Mouse (Mus musculus) hindbrain, embryonic 14.5 days (tissue): ENCODE results near the gene Cyth1. TPM values are rescaled to one million over a fixed set of nuclear protein-coding genes. Genes with fewer than 3 reads are reported as not detected.

Experiments
- ATAC-seq: fragments of 200-750 bp; cut with Nextera tagmentation; 2 replicates; pipeline ENCODE4 v1.8.0; 2017; ENCODE audit warnings: moderate number of reproducible peaks, mild to moderate bottlenecking, moderate TSS enrichment, moderate library complexity; ENCODE audit not compliant: low FRiP score
- DNase-seq: peaks from one replicate; pipeline ENCODE4 v3.0.0-alpha.2; 2015; ENCODE audit warnings: low spot score
- H3K27ac ChIP-seq: fragments of 300-500 bp; sonication (generic); 2 replicates; pipeline ENCODE4 v1.5.1; 2014; ENCODE audit warnings: mild to moderate bottlenecking, moderate library complexity
- H3K27me3 ChIP-seq: fragments of 300-500 bp; sonication (generic); 2 replicates; pipeline ENCODE4 v1.6.1; 2014; ENCODE audit warnings: mild to moderate bottlenecking, low read length, mixed read lengths; ENCODE audit not compliant: control insufficient read depth, insufficient read depth
- H3K36me3 ChIP-seq: fragments of 300-500 bp; sonication (generic); replicated peaks from 2 replicates; pipeline ENCODE4 v1.6.1; 2014; ENCODE audit not compliant: control insufficient read depth, insufficient read depth
- H3K4me1 ChIP-seq: fragments of 300-500 bp; sonication (generic); replicated peaks from 2 replicates; pipeline ENCODE4 v1.6.1; 2014; ENCODE audit warnings: antibody characterized with exemption, low read length, mixed read lengths; ENCODE audit not compliant: control insufficient read depth, insufficient read depth
- H3K4me2 ChIP-seq: fragments of 300-500 bp; sonication (generic); replicated peaks from 2 replicates; pipeline ENCODE4 v1.6.1; 2014; ENCODE audit warnings: mild to moderate bottlenecking, moderate library complexity
- H3K4me3 ChIP-seq: fragments of 300-500 bp; sonication (generic); replicated peaks from 2 replicates; pipeline ENCODE4 v1.5.1; 2014; ENCODE audit warnings: mild to moderate bottlenecking, low read length
- H3K9ac ChIP-seq: fragments of 300-500 bp; sonication (generic); 2 replicates; pipeline ENCODE4 v1.6.1; 2014
- H3K9me3 ChIP-seq: fragments of 300-500 bp; sonication (generic); 2 replicates; pipeline ENCODE4 v1.6.1; 2016; ENCODE audit warnings: low read length; ENCODE audit not compliant: control insufficient read depth
- WGBS: fragments of 180-500 bp; shearing (Covaris S2); extraction: QIAGEN DNeasy Blood & Tissue Kit; methylation state at CpG from one replicate; pipeline ENCODE4 v1.1.7; 2014; 5-methylcytosine and 5-hydroxymethylcytosine counted together
- polyA plus RNA-seq: library from polyadenylated mRNA; unstranded; fragments of >200 nt; fragmentation: Nextera tagmentation; extraction: Ambion mirVana; gene quantifications from 2 replicates; pipeline ENCODE4 v1.2.1, GENCODE M21; 2014

Cyth1 gene
- polyA plus RNA-seq, 1 experiment from 2014 or later: 18.1 TPM

DNA sequence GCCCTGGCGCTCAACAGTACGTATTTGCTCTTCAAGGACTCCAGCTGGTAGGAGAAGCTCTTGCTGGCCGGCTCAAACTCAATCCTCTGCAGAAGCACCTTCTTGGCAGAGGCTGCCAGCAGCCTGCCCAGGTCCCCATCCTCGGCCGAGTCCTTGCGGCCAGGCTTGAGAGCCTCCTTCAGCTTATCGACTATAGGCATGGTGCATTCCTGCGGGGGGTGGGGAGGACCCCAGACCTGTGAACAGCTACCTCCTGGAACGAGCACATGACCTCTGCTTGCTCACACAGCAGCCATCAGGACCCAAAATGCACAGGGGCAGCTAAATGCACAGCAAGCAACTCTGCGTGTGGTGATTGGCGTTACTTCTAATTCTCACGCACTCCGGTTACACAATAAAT is 37.4 kb upstream of the Cyth1 start:
- no peak overlapping the region for H3K9ac ChIP-seq
- H3K27ac ChIP-seq: no peak overlapping the region
- no peaks in the 10 kb centered on the region for H3K27me3 ChIP-seq
- no peak for DNase-seq
- H3K4me3 ChIP-seq: no peak overlapping the region
- H3K9me3 ChIP-seq: no peaks in the 10 kb centered on the region
- H3K36me3 ChIP-seq: peaks cover 70% of the 10 kb centered on the region
- peaks cover 12% of the 10 kb centered on the region for H3K4me1 ChIP-seq
- no peak overlapping the region for H3K4me2 ChIP-seq
- no peak for ATAC-seq
- WGBS: 95% methylated on average over 13 of the region's 13 CpGs

DNA sequence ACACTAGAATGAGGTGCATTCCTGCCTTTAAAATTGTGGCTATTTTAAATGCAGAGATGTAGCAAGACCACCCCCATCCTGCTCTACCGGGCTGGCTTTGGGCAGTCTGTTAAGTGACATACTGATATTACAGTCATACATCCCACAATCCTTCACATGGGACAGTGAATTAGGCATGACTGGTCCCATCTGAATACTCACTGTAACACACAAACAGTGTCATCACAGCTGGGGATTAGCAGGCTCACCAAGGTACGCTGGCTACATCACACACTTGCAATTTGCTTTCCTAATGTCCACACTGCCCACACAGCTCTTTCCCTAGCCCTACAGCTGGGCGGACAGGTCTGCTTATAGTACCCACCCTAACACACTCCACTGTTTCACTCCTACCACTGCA is 31.8 kb upstream of the Cyth1 start:
- Histone ChIP-seq H3K4me1 (no peaks in the 10 kb centered on the region), H3K4me2 (no peak overlapping the region), H3K9ac (no peak overlapping the region), H3K9me3 (no peaks in the 10 kb centered on the region), H3K4me3 (no peak overlapping the region), H3K27ac (no peak overlapping the region), H3K36me3 (peaks cover 99% of the 10 kb centered on the region), H3K27me3 (no peaks in the 10 kb centered on the region)
- ATAC-seq (no peak), DNase-seq (no peak)
- WGBS: 98% methylated on average over 3 of the region's 3 CpGs

- H3K4me3 ChIP-seq: no peak overlapping the region
- H3K9ac ChIP-seq: no peak overlapping the region
- no peaks in the 10 kb centered on the region for H3K27me3 ChIP-seq
- no peaks in the 10 kb centered on the region for H3K4me1 ChIP-seq
- H3K27ac ChIP-seq: no peak overlapping the region
- no peaks in the 10 kb centered on the region for H3K9me3 ChIP-seq
- peaks cover 99% of the 10 kb centered on the region for H3K36me3 ChIP-seq
- WGBS: 91% methylated on average over 7 of the region's 7 CpGs
- DNase-seq: no peak
- no peak for ATAC-seq
- no peak overlapping the region for H3K4me2 ChIP-seq
These were observed 27.9 kb upstream of the Cyth1 start for GRCm38 (mm10) chr11:118276328-118276727.

GRCm38 (mm10) chr11:118275092-118275491 is 26.7 kb upstream of the Cyth1 start:
- Histone ChIP-seq H3K27ac (no peak overlapping the region), H3K4me3 (no peak overlapping the region), H3K36me3 (peaks cover 99% of the 10 kb centered on the region), H3K27me3 (no peaks in the 10 kb centered on the region), H3K9me3 (no peaks in the 10 kb centered on the region), H3K9ac (no peak overlapping the region), H3K4me1 (no peaks in the 10 kb centered on the region), H3K4me2 (no peak overlapping the region)
- no peak for ATAC-seq
- WGBS: 97% methylated on average over 9 of the region's 9 CpGs
- no peak for DNase-seq

GRCm38 (mm10) chr11:118269827-118270226 is 21.4 kb upstream of the Cyth1 start:
- Histone ChIP-seq H3K9ac (no peak overlapping the region), H3K9me3 (no peaks in the 10 kb centered on the region), H3K4me1 (no peaks in the 10 kb centered on the region), H3K4me2 (no peak overlapping the region), H3K36me3 (peaks cover 99% of the 10 kb centered on the region), H3K4me3 (no peak overlapping the region), H3K27me3 (no peaks in the 10 kb centered on the region), H3K27ac (no peak overlapping the region)
- WGBS: 97% methylated on average over 3 of the region's 3 CpGs
- DNase-seq: no peak
- ATAC-seq: no peak

DNA sequence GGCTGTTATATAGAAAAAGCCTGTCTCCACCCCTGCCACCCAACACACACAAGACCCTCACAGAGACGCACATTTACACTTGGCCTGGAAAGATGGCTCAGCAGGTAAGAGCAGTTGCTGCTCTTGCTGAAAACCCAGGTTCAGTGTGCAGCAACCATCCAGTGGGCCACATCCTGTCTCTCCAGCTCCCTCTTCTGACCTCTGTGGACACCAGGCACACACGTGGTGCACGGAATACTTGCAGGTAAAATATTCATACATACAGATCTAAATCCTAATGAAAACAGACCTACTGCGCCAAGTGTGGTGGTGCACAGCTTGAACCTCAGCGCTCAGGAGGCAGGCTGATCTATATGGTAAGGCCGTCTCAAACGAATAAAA is 18.3 kb upstream of the Cyth1 start:
- WGBS: 93% methylated on average over 7 of the region's 7 CpGs
- H3K36me3 ChIP-seq: peaks cover 99% of the 10 kb centered on the region
- H3K9me3 ChIP-seq: no peaks in the 10 kb centered on the region
- no peak overlapping the region for H3K27ac ChIP-seq
- no peak overlapping the region for H3K4me3 ChIP-seq
- no peak overlapping the region for H3K4me2 ChIP-seq
- DNase-seq (no peak), ATAC-seq (no peak)
- H3K9ac ChIP-seq: no peak overlapping the region
- no peaks in the 10 kb centered on the region for H3K27me3 ChIP-seq
- H3K4me1 ChIP-seq: no peaks in the 10 kb centered on the region

GRCm38 (mm10) chr11:118266044-118266665 is 17.8 kb upstream of the Cyth1 start:
- 92% methylated on average over 10 of the region's 10 CpGs for WGBS

DNA sequence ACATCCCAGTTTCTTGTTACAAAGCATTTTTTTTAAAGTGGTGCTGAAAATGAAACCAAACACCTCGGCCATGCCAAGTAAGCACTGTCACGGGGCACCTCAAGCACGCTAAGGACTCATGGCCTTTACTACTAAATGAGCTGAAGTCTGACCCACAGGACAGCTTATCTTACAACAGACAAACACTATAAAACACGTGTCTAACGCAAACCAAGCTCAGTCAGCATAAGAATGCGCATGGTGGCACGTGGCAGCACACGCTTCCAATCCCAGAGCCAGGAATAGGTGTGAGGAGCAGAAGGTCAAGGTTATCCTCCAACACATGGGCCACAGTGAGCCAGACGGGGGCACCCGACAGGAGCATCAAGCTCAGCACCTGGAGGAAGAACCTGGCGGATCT is 17.2 kb upstream of the Cyth1 start:
- Histone ChIP-seq H3K9me3 (no peaks in the 10 kb centered on the region), H3K4me1 (no peaks in the 10 kb centered on the region), H3K27me3 (no peaks in the 10 kb centered on the region), H3K4me3 (no peak overlapping the region), H3K27ac (no peak overlapping the region), H3K9ac (no peak overlapping the region), H3K36me3 (peaks cover 100% of the 10 kb centered on the region), H3K4me2 (no peak overlapping the region)
- 96% methylated on average over 11 of the region's 11 CpGs for WGBS
- DNase-seq (no peak), ATAC-seq (no peak)

More at GRCm38 (mm10) chr11:118266044-118266665, 17.8 kb upstream of the Cyth1 start:
- Histone ChIP-seq H3K27ac (no peak overlapping the region), H3K4me3 (no peak overlapping the region), H3K36me3 (peaks cover 99% of the 10 kb centered on the region), H3K27me3 (no peaks in the 10 kb centered on the region), H3K9ac (no peak overlapping the region), H3K9me3 (no peaks in the 10 kb centered on the region), H3K4me2 (no peak overlapping the region), H3K4me1 (no peaks in the 10 kb centered on the region)
- DNase-seq (no peak), ATAC-seq (no peak)

GRCm38 (mm10) chr11:118263146-118263545 is 14.8 kb upstream of the Cyth1 start:
- Histone ChIP-seq H3K4me2 (no peak overlapping the region), H3K36me3 (peaks cover 100% of the 10 kb centered on the region), H3K9ac (no peak overlapping the region), H3K9me3 (no peaks in the 10 kb centered on the region), H3K27me3 (no peaks in the 10 kb centered on the region), H3K4me1 (no peaks in the 10 kb centered on the region), H3K27ac (no peak overlapping the region), H3K4me3 (no peak overlapping the region)
- no peak for DNase-seq
- no peak for ATAC-seq
- WGBS: 82% methylated on average over 5 of the region's 5 CpGs

GRCm38 (mm10) chr11:118260081-118260480 is 11.7 kb upstream of the Cyth1 start:
- Histone ChIP-seq H3K4me3 (no peak overlapping the region), H3K9me3 (no peaks in the 10 kb centered on the region), H3K9ac (no peak overlapping the region), H3K4me1 (no peaks in the 10 kb centered on the region), H3K36me3 (peaks cover 91% of the 10 kb centered on the region), H3K27me3 (no peaks in the 10 kb centered on the region), H3K27ac (no peak overlapping the region), H3K4me2 (no peak overlapping the region)
- WGBS: 93% methylated on average over 8 of the region's 8 CpGs
- ATAC-seq: no peak
- DNase-seq: no peak
